Mouse (Mus musculus) bone marrow, adult 2 months (tissue): ENCODE measurements at regions not wholly inside any gene's neighbourhood (a gene's known extent, or its start where the extent isn't known, plus 50 kb on each side); places are given as distances from the start of the nearest gene placed in this dataset.

Experiments
- CTCF ChIP-seq: fragments of 200-500 bp; IDR thresholded peaks from 2 replicates; pipeline ENCODE4 v1.5.1; 2011; ENCODE audit warnings: low read length, control low read depth; ENCODE audit not compliant: control insufficient read depth, insufficient read depth
- POLR2A ChIP-seq: fragments of 200-500 bp; IDR thresholded peaks from 2 replicates; pipeline ENCODE4 v1.6.1; 2011; ENCODE audit warnings: low read depth, mild to moderate bottlenecking, control low read depth, low read length, borderline replicate concordance; ENCODE audit not compliant: control insufficient read depth

- TF ChIP-seq CTCF (no peak), POLR2A (no peak)
These were observed 71.7 kb upstream of the Klf4 start for GRCm38 (mm10) chr4:55603821-55604435.
